Mouse (Mus musculus): ENCODE data around the gene Vmn1r44. TPM values are rescaled to one million over a fixed set of nuclear protein-coding genes. Genes with fewer than 3 reads are reported as not detected.
"Not testable (repeated sequence)": the region's sequence is repeated elsewhere in the genome, so short reads cannot be mapped to it uniquely, and the experiment has no call there.

Vmn1r44 gene
- not detected for total RNA-seq (2021)
- long read RNA-seq, experiment 1, result 0 reads
- long read RNA-seq, experiment 2, result 0 reads

DNA sequence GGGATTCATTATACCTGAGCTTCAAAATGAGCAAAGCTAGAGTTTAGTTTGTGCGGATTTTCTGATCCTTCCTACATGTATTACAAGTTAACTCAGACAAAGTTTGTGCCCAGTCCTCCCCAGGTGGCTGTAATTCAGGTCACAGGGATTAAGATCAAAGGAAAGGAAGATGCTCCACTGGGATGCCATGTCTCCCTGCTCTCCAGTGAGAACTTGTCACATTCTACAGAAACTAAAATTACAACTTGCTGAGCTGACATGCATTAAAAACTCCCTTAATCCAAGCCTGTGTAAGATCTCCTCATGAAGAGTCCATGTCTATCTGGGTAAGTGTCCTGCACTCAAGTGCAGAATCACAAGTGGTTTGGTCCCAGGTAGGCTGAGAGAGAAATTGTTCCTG, at the start of gene Vmn1r44:
TSS of gene Vmn1r44 (plus strand) at position 301 of the 400 bp plus-strand sequence.
- DNase-seq, result no peak

DNA sequence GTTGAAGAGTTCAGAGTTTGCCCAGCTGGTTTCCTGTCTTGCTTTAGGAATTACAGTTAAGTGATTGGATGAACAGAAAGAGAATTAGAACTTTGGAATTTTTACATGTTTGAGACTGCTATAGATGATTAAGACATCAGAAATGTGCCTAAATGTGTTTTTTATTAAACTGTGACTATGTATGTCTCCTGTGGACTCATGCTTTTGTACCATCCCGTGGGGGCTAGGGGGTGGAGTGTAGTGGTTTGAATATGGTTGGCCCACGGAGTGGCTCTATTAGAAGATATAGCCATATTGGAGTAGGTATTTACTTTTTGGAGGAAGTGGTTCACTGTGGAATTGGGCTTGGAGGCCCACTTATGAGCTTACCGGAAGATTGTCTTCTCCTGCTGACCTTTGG, 25.9 kb upstream of the Vmn1r44 start:
- no peak for DNase-seq

DNA sequence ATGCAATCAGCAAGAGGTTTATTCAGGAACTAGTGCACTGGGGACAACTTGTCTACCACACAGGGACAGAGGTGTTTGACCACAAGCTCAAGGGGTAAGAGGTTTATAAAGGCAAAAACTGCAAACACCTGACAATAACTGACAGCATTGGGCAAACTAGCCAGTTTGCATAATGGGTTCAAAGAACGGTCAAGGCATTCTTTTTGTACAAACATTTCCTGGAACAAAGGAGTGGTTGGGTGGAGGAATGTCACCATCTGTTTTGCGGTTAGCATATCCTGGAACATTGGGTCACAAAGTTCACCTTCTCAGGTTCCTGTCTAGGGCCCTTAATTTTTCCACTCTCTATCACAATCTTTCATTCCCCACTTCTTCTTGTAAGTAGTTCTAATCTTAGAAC, 23.6 kb upstream of the Vmn1r44 start:
- DNase-seq, result no peak

DNA sequence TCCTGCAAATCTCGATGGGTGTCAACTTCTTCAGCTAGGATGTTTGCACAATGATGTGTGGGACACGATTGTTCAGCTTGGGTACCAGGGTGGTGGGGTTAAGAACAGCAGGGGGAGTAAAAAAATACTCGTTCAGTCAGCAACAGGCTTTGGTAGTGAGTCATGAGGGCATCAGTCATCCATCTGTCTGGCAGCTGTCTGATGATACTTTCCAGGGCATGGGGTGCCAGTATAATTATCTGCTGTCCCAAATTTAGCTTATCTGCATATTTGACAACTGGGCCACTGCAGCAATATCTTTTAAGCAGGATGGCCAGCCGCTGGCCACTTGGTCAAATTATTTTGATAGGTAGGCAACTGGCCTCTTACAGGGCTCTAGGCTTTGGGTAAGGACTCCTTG, 19.7 kb upstream of the Vmn1r44 start:
- DNase-seq, result no peak

DNA sequence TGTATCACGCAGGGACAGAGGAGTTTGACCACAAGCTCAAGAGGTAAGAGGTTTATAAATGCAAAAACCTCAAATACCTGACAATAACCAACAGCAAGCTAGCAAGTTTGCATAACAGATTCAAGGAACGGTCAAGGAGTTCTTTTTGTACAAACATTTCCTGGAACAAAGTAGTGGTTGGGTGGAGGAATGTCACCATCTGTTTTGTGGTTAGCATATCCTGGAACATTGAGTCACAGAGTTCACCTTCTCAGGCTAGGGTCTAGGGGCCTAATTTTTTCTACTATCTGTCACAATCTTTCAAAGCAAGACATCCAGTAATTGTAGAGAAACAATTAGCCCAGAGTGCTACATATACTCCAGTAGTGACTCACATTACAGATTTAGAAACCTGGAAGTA, 16.2 kb upstream of the Vmn1r44 start:
- no peak for DNase-seq

DNA sequence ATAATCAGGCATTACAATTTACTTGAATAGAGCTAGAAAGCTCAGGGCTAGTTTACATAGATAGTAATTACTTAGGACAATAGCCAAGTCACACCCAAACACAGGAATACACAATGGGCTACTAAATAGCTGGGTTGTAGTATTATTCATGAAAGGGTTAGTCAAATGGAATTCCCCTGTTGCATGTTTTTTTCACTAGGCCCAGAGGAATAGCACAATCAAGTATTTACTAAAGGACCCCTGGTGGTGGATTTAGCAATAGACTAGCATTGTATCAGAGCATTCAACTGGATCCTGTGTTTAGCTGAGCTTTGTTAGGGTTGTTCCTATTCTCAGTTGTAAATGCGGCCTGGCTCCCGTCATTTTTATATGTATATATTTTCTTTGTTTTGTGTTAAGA, 15.5 kb upstream of the Vmn1r44 start:
- DNase-seq, result no peak

DNA sequence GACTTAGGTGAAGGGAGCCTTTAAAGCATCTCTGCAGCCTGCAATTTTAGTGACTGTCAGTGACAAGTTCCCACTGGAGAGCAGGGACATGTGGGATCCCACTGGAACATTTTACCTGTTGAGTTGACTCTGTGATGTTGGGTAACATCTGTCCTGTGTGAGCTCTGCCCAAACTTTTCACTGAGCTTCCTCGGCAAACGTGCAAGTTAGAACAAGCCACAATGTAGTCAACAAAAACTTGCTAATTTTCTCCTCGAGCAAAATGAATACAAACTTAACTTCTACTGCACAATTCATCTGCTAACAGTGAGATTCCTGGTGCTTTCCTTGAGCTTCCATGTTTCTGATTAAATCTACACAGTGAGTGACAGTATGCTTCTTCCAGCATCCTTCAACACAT, 7.1 kb upstream of the Vmn1r44 start, which contains the start of the genes Vmn1r42 and Vmn1r43:
TSS of gene Vmn1r42 (minus strand) at position 101 of the 400 bp plus-strand sequence.
TSS of gene Vmn1r43 (minus strand) at position 101 of the 400 bp plus-strand sequence.
- DNase-seq, result not testable (repeated sequence)

DNA sequence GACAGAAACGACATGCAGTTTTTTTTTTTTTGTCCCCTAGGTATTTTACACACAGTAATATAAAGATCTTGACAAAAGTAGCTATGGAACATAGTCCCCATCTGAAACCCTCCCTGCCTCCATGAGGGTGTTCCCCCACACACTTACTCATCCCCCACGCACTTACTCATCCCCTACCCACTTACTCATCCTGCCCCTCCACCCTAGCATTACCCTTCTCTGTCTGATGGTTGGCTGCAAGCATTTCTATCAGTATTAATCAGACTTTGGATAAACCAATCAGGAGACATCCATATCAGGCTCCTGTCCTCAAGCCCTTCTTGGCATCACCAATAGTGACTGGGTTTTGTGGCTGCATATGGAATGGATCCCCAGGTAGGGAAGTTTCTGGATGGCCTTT, 6.5 kb upstream of the Vmn1r44 start:
- DNase-seq, result no peak

DNA sequence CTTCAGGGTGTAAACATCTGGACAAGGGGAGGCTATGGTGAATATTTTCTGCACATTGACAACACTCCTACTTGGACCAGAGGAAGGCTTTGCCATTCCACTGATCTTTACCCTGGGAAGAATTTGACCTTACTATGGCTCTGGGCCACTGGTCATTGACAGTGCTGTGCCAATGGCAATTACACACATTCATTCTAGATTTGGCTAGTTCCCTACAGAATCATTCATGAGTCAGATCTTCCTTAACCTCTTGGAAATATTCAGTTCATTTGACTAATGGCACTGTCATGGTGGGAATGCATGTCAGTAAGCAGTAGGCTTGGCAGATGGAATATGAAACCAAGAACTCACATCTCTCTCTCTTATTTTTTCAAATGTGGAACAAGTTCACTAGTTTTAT, 2.6 kb upstream of the Vmn1r44 start:
- DNase-seq, result no peak

DNA sequence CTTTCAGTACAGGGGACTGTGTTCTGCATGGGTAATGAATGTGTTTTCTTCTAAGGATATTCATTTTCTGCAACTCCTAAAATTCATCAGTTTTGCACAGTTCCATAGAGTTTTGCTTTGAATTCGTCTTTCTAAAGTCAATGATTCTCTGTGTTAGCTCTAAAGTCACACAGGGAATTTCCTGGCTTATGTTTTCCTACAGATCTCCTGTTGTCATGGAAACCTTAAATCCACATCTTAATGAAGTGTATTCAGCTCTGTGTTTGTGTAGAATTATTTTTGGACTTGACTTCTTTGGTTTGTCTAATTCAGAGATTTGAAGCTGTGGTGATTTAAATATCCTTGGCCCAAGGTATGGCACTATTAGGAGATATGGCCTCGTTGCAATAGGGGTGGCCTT, 352 bp downstream of the Vmn1r44 start:
- no peak for DNase-seq

DNA sequence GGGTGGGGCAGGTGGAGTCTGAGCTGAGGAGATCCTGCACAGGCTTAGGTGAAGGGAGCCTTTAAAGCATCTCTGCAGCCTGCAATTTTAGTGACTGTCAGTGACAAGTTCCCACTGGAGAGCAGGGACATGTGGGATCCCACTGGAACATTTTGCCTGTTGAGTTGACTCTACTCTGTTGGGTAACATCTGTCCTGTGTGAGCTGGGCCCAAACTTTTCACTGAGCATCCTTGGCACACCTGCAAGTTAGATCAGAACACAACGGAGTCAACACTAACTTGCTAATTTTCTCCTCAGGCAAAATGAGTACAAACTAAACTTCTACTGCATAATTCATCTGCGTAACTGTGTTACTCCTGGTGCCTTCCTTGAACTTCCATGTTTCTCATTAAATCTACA, 57.0 kb downstream of the Vmn1r44 start, which contains the start of gene Vmn1r45:
TSS of gene Vmn1r45 (minus strand) at position 101 of the 400 bp plus-strand sequence.
- not testable (repeated sequence) for DNase-seq

DNA sequence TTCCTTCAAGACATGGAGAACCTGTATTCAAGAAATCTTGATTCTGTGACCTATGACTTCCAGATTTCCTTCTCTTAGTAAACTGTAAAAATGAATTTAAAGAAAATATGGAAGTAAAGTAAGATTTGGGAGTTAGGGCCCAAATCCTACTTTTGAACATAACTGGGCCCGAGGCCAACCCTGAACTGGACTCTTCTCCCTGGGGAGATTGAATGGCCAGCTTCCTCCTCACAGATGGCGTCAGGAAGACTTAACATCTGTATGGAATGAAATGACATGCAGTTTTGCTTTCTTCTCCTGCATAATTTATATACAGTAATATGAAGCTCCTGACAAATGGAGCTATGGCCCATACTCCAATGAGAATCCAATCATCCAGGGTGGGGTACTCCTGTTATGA, 57.5 kb downstream of the Vmn1r44 start:
- no peak for DNase-seq

Other genes with a start within 250 kb of the Vmn1r44 start
- gene Txnrd3, start 239.7 kb upstream of the Vmn1r44 start, total RNA-seq (2021), result 10 to 100 TPM; 14.4 TPM
- gene Vmn1r40, start 176.1 kb upstream of the Vmn1r44 start, total RNA-seq (2021), result not detected
- not detected for gene Vmn1r41, start 142.9 kb upstream of the Vmn1r44 start, total RNA-seq (2021)
- not detected for gene Vmn1r42, start 7.2 kb upstream of the Vmn1r44 start, total RNA-seq (2021)
- not detected for gene Vmn1r43, start 7.2 kb upstream of the Vmn1r44 start, total RNA-seq (2021)
- not detected for gene Vmn1r45, start 56.9 kb downstream of the Vmn1r44 start, total RNA-seq (2021)
- not detected for gene Vmn1r46, start 85.7 kb downstream of the Vmn1r44 start, total RNA-seq (2021)
- not detected for gene Vmn1r47, start 132.5 kb downstream of the Vmn1r44 start, total RNA-seq (2021)
- gene Vmn1r48, start 153.2 kb downstream of the Vmn1r44 start, total RNA-seq (2021), result not detected
- gene Vmn1r49, start 194.8 kb downstream of the Vmn1r44 start, total RNA-seq (2021), result not detected
- not detected for gene Vmn1r50, start 217.8 kb downstream of the Vmn1r44 start, total RNA-seq (2021)
- gene Vmn1r51, start 238.9 kb downstream of the Vmn1r44 start, total RNA-seq (2021), result not detected

Measured in adrenal gland, postnatal 10 days (tissue).